Mouse (Mus musculus) cerebellum, postnatal 4 days (tissue): ENCODE measurements around the gene Sema7a.

Experiments used
- DNase-seq, 2 experiments: peaks; one replicate each; pipeline ENCODE4 v3.0.0; 2022; ENCODE audit warnings: low spot score in 2 of 2, mixed read lengths in 1 of 2

Sema7a gene

DNA sequence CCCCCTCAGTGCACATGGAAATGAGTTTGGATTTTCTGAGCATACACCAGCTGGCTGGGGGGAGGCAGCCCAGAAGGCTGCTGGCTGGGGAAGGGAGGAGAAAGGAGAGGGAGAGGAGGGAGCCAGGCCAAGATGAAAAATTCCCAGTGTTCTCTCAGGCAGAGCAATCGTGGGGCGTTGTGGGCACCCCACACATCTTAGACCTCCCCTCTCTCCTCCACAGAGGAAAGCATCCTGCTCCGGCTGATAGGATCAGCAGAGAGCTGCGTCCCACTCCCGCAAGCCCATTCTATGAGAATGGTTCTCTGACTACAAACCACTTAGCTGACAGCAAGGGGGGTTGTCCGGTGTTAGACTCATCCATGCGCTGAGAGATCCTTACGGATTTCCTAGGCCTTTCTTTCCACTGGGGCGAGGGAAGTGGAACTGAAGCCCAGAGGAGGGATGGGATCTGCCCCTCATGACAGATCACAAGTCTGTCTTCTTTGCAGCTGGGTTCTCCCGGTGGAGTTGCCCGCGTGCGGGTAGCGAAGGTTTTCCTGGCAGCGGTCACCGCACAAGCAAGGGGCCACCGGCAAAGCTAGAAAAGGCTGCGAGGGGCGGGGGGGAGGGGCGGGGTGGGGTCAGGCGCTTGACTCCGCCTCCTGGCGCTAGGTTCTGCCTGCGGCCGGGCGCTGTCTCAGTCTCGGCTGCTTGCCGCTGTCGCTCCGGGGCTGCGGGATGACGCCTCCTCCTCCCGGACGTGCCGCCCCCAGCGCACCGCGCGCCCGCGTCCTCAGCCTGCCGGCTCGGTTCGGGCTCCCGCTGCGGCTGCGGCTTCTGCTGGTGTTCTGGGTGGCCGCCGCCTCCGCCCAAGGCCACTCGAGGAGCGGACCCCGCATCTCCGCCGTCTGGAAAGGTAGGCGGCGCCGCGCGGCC is at the start of gene Sema7a:
Sema7a (plus strand) TSS at position 682 of the 918 bp plus-strand sequence.
- peak; percentile 53 to 79 for DNase-seq

GRCm38 (mm10) chr9:57900478-57900877 is 39.4 kb upstream of the Sema7a start:
- DNase-seq: no peak

GRCm38 (mm10) chr9:57901197-57901596 is 38.7 kb upstream of the Sema7a start:
- no peak for DNase-seq

- DNase-seq: no peak
Observed at GRCm38 (mm10) chr9:57901601-57902000, 38.3 kb upstream of the Sema7a start.

DNA sequence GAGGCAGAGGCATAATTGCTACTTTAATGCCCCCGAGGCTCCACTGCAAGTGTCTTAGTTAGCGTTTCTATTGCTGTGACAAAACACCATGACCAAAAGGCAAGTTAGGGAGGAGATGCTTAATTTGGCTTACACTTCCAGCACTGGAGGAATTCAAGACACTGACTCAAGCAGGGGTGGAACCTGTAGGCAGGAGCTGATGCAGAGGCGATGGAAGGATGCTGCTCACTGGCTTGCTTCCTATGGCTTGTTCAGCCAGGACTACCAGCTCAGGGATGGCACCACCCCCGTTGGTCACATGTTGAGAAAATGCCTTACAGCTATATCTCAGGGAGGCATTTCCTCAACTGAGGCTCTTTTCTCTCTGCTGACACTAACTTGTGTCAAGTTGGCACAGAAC is 37.8 kb upstream of the Sema7a start:
- DNase-seq: no peak

DNA sequence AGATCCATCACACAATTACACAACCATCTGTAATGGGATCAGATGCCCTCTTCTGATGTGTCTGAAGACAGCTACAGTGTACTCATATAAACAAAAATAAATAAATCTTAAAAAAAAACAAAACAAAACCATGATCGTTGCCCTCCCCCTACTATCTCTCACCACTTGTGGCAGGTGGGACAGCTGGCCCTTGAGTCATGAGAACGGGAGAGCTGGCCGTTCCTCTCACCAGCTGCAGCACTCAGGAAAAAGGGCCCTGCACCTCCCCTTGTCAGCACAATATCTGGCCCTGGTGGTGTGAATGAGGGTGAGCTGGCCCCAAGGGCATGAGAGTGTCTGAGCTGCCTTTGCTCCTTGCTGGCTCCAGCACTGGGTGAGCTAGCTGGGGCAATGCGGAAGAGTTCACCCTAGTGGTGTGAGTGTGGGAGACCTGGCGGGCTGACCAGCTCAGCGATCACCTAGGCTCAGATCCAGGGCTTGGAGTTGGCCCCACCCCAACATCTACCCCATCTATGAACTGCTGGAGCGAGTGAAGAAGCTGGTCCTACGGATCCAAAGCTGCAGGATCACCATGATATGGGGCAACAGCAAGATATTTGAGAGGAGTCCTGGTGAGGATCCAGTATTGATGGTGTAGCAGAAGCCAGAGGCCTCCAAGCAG is 36.2 kb upstream of the Sema7a start:
- DNase-seq: no peak

DNA sequence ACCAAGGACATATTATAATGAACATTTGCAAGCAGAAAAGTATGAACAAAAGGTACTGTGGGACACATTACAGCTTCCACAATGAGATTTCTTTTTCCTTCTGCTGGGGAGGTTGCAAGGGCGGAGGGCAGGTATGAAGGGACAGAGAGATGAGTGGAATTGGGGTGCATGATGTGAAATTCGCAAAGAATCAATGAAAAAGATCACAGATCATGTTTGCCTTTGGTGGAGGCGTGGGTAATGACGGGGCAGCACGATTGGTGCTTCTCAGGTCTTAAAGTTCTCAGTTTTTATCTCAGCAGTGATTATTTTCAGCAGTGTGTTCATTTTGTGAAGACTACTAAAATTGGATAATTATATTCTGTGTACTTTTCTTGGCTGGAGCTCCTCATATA is 35.7 kb upstream of the Sema7a start:
- DNase-seq: no peak

DNA sequence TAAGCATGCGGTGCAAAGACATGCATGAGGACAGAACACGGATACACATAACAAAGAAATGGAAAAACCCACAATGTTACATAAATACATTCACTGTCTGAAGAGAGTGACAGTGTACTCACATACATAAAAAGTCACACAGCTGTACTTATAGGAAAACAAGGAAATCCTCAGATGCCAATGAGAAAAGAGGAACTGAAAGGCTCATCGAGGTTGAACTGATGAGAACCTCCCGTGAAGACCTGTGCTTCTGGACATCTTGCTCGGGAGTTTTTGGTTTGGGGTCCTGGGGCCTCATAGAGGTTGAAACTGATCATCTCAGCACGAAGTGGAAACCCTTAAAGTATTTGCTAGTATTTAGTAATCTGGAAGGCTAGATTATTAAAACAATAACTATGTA is 32.7 kb upstream of the Sema7a start:
- no peak for DNase-seq

GRCm38 (mm10) chr9:57910254-57911160 is 29.4 kb upstream of the Sema7a start, which contains the start of gene Ubl7:
Gene Ubl7, plus strand, starts transcription at chr9:57910979.
- DNase-seq: peak; percentile 58 to 85

DNA sequence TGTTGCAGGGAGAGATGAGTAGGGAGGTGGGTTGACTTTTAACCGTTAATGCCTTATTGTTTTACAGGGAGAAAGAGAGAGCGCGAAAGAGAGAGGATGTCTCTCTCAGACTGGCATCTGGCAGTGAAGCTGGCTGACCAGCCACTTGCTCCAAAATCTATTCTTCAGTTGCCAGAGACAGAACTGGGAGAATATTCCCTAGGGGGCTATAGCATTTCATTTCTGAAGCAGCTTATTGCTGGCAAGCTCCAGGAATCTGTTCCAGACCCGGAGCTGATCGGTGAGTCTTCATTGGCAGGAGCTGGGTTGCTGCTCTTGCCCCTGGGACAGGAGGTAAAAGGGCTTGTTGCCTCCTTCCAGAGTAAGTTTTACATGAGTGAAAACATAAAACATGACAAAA is 27.3 kb upstream of the Sema7a start:
- DNase-seq: no peak

DNA sequence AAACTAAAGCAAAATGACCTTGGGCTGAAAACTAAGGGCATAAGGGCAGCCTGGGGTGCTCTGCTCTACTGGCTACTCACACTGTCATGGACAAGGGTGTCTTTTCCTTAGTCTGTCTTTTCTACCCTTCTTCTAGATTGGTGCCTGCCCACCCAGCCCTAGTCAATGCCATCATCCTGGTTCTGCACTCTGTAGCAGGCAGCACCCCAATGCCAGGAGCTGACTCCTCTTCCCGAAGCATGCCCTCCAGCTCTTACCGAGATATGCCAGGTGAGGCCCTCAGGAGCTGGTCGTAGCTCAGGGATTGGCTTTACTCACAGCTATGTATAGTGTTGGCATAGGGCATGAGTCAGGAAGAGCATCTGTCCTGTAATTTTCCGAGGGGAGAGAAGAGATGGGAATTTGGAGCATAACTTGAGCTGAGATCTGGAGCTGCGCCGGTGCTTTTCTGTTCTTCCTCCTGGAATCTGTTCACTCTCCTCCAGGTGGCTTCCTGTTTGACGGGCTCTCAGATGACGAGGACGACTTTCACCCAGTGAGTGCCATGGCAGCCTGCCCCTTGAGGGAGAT is 18.3 kb upstream of the Sema7a start:
- no peak for DNase-seq

GRCm38 (mm10) chr9:57922381-57922780 is 17.5 kb upstream of the Sema7a start:
- DNase-seq: no peak

GRCm38 (mm10) chr9:57923046-57923445 is 16.9 kb upstream of the Sema7a start:
- no peak for DNase-seq

DNA sequence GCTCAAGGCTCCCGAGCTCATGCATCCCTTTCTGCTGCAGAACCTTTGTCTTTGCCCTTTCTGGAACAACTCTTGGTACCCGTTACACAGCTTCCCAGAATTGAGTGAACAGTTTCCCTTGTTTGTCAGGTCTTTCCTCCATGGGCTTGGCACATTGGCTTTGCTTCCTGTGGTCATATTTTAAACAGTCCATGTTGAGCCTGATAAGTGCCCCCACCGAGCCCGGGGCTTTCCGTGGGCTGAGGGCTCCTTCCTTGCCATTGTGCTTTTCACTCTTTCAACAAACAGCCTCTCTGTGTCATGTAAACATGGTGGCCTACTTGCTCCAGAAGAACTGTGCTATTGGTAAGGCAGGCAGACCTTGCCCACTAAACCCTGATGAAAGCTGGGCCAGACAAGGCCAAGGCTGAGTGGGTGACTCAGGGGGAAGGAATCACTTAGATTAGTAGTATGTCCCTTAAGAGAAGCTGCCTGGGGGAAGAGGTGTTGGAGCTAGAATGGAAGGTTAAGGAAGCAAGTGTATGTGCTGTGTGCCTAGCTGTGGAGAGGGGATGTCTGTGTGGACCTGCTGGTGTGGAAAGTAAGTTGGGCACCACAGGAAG is 8.6 kb upstream of the Sema7a start:
- DNase-seq: no peak

- DNase-seq: no peak
Observed at GRCm38 (mm10) chr9:57932253-57932652, 7.7 kb upstream of the Sema7a start.

DNA sequence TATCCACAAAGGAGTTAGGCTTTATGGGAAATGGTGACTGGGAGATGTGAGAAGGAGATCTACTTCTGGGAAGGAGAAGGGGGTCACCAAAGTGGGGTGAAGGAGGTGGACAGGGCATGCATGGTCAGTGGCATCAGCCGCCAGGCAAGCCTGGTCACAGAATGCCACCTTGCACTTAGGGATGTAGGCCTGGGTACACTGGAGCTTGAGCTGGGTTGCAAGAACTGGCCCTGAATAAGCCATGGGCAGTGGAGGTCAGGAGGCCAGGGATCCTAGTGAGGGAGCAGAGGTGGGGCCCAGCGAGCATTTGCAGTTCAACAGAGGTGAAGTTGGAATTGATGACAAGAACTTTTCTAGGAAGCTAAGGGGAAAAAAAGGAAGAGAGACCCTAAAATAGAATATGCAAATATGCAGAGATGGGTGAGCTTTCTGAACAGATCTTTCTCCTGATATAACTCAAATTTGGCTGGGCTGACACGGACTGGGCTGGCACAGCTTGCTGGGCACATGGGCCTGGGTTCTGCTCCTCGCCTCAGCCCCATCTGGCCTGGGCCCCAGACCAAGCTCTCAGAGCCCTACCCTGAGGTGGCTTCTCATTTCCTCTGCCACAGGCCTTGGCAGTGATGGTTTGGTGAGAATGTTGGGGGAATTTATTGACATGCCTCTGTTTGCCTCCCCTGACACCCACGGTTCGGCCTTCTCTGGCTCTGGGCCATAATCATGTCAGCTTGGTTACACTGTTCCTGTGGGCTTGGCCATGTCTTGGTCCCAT is 6.9 kb upstream of the Sema7a start:
- peak in 1 of 2 experiments; percentile 47 for DNase-seq

GRCm38 (mm10) chr9:57935683-57936437 is 4.1 kb upstream of the Sema7a start:
- peak; percentile 89 to 92 for DNase-seq

DNA sequence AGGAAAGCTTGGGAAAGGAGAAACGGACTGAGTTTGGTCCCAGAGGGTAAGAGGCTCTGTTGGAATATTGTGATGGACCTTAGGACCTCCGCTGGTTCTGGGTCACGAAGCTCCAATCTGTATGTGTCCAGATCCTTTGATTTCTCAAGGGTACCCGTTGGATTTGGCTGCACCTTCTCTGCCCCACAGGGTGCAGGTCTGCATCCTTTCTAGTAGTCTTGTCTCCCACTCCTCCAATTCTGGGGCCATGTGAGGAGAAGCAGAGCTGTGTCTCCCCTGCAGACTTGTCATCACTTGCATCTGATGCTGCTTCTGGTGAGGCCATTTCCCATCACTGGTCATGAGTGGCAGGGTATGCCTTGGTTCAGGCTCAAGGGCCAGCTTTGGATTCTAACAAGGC is 2.7 kb upstream of the Sema7a start:
- DNase-seq: no peak

GRCm38 (mm10) chr9:57937651-57938050 is 2.3 kb upstream of the Sema7a start:
- DNase-seq: no peak
